Mouse (Mus musculus) cerebellum, postnatal 36 days (tissue): ENCODE measurements around the gene Pak4.
"Not testable (repeated sequence)": the region's sequence is repeated elsewhere in the genome, so short reads cannot be mapped to it uniquely, and the experiment has no call there.

Experiments used
- DNase-seq, 2 experiments: peaks; one replicate each; pipeline ENCODE4 v3.0.0; 2021 to 2022; ENCODE audit warnings: mixed read lengths in 2 of 2

The Pak4 gene

DNA sequence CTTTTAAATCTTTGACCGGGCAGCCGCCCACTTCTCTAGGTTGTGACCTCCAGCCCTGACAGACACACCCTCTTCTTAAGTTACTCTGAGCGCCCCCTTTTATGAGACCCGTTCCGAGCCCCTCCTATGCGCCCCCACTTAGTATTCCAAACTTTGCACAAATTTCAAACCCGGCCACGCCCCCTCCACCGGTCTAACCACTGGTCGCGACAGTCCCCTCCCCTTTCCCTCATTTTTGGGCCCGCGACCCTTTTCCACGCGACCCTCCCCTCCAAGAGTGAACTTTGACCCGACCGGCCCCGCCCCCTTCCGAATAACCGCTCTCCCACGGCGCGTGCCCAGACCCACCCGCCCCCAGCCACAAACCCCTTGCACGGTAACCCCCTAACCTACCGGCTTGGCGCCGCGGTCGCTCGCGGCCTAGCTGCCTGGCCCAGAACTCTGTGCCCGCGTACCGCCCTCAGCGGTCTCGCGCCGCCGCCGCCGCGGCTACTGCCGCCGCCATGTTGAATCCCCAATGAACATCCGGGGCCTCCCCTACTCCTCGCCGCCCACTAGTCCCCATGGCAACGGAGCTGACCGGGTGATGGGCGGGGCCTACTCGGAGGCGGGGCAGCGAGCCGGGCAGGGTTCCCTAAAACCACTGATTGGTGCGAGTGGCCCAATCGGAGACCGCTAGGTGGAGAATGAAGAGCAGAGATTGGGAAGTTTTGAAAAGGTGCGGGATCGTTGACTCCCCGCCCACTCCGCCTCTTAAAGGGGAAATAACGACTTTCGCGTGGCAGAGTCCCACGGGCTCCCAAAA lies at the start of gene Pak4, which contains the start of gene Samd4b:
Pak4 (minus strand) TSS at position 544 of the 805 bp plus-strand sequence.
Samd4b (minus strand) TSS at position 503 of the 805 bp plus-strand sequence.
- DNase-seq, result peak; percentile 99 to 100

DNA sequence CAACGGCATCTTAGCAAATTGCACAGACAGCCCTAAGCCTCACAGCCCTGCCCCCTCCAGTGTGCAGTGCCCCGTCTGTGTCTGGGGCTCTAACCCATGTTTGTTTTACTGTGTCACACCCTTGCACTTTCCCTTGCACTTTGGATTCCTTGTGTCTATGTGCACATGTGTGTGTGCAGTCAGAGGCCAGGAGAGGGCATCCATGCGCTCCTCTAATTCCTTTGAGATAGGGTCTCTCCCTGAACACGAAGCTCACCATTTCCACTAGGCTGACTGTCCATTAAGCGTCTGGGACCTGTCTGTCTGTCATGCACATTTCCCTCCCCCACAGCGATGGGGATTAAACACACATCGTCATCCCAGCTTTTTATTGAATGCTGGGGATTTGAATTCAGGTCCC lies 49.0 kb upstream of the Pak4 start:
- DNase-seq, result no peak

GRCm38 (mm10) chr7:28645947-28646475 lies 48.0 kb upstream of the Pak4 start:
- DNase-seq, result no peak

DNA sequence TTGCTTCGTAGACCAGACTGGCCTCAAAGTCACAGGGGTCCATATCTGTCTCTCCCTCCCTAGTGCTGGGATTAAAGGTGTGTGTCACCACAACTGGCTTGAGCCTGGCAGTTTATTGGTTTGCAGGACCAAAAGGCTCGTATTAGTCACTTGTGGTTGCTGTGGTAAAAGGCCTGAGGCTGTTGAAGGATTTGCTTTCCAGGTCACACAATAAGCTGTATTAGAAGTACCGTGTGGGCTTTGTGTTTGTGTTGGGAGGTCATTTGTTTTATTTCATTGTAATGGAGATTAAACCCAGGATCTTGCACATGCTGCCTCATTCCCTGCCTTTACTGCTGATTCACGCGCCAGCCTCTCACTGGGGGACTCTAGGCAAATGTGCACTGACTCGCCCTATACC lies 47.4 kb upstream of the Pak4 start:
- DNase-seq, result no peak

GRCm38 (mm10) chr7:28641546-28641945 lies 43.6 kb upstream of the Pak4 start:
- no peak for DNase-seq

DNA sequence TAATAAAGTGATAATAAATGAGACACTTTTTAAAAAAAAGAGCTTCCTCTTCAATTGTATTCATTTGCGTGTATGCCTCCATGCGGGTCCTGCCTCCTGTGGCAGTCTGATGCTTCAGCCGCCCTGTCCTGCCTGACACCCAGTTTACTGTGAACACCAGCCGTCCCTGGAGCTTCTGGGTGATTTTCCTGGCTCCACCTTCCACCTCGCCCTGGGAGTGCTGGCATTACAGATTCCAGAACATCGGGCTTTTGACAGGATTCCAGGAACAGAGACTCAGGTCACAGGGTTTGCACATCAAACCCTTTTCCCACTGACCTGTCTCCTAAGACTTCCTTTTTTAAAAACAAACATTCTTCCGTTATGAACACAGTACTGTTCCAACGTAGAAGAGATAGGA lies 39.5 kb upstream of the Pak4 start:
- peak in 1 of 2 experiments; percentile 9 for DNase-seq

DNA sequence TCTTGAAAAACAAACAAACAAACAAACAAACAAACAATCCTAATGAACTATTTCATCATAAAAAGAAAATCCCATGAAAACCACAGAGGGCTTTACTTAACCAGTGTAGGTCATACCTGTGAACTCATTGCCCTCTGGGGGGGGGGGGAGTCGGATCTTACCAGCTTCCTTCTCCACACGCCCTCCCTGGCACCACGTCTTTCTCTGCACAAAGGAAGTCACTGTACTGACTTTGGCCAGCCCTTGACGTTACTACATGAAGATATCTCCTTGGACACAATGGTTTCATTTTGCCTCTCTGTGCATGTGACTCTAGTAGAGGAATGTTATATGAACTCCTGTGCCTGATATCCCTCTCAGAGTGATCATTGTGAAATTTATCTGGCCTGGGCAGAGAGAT lies 36.1 kb upstream of the Pak4 start:
- DNase-seq, result no peak

- no peak for DNase-seq
These were observed 33.1 kb upstream of the Pak4 start, which contains the start of gene Acp7 for GRCm38 (mm10) chr7:28631073-28631472. Gene Acp7, minus strand, starts transcription at chr7:28631332.

GRCm38 (mm10) chr7:28624791-28625190 lies 26.8 kb upstream of the Pak4 start:
- DNase-seq, result no peak

GRCm38 (mm10) chr7:28619098-28619715 lies 21.2 kb upstream of the Pak4 start:
- DNase-seq, result no peak

GRCm38 (mm10) chr7:28605951-28606350 lies 8.0 kb upstream of the Pak4 start:
- no peak for DNase-seq

GRCm38 (mm10) chr7:28603788-28604187 lies 5.8 kb upstream of the Pak4 start:
- DNase-seq, result not testable (repeated sequence)

DNA sequence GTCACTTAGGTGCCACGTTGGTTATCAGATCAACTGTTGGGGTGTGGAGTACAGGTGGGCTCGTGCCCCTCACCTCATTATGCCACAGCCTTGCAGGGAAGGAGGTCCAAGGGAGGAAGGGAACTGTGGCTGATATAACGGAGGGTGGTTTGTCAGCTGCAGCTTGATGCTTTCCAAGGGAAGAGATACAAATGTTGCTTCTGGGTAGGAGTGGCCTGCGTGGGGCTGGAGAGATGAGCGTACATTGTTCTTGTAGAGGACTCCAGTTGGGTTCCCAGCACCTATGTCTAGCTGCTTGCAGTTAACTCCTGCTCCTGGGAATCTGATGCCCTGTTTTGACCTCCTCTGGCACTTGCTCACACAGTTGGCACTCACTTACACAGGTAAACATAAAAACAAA lies 5.2 kb upstream of the Pak4 start:
- no peak for DNase-seq

- peak; percentile 71 to 78 for DNase-seq
These were observed 3.7 kb upstream of the Pak4 start for GRCm38 (mm10) chr7:28601668-28602067.

- peak; percentile 78 for DNase-seq
These were observed 3.0 kb upstream of the Pak4 start for GRCm38 (mm10) chr7:28601029-28601428.

GRCm38 (mm10) chr7:28598951-28599350 lies 966 bp upstream of the Pak4 start:
- no peak for DNase-seq

DNA sequence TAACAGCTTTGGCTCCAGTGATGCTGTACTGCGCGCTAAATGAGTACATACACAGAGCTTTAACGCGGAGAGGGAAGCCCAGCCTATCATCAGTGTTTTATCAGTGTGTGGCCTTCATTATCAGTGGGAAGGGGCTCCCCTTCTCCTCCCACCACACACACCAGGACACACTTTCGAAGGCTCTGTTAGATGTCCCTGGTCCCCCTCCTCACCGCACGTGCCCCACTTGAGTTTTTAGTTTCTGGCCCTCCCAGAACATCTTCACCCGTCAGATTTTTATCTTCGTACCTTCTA lies 761 bp downstream of the Pak4 start:
- no peak for DNase-seq

- no peak for DNase-seq
These were observed 1.3 kb downstream of the Pak4 start for GRCm38 (mm10) chr7:28596436-28597276.

DNA sequence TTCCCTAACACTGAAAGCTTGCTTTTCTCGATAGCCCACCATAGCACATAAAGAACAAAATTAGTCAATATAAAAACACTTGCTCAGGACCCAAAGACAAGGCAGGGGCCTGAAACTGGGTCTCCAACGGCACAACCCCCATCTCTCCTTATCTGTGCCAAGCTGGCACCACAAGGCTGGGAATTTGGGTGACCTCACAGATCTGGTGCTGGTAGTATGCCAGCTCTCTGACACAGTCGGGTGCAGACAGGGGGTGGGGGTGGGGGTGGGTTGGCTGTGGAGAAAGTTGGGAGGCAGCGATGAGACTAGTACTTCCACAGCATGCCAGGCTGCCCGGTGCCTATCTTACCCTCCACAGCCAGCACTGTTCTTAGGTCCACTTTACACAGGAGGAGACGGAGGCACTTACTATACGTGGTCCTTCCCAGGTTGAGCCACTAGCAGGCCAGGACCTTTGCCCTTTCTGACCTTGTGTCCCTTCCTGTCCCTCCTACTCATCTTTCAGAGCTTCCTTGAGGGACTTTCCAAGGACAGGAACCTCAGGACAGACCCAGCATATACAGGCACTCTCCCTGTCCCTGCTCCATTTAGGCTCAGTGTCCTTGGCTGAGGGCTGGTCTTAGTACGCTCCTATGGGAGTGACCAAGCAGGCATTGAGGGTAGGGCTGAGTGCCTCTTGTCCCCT lies 2.1 kb downstream of the Pak4 start:
- no peak for DNase-seq

DNA sequence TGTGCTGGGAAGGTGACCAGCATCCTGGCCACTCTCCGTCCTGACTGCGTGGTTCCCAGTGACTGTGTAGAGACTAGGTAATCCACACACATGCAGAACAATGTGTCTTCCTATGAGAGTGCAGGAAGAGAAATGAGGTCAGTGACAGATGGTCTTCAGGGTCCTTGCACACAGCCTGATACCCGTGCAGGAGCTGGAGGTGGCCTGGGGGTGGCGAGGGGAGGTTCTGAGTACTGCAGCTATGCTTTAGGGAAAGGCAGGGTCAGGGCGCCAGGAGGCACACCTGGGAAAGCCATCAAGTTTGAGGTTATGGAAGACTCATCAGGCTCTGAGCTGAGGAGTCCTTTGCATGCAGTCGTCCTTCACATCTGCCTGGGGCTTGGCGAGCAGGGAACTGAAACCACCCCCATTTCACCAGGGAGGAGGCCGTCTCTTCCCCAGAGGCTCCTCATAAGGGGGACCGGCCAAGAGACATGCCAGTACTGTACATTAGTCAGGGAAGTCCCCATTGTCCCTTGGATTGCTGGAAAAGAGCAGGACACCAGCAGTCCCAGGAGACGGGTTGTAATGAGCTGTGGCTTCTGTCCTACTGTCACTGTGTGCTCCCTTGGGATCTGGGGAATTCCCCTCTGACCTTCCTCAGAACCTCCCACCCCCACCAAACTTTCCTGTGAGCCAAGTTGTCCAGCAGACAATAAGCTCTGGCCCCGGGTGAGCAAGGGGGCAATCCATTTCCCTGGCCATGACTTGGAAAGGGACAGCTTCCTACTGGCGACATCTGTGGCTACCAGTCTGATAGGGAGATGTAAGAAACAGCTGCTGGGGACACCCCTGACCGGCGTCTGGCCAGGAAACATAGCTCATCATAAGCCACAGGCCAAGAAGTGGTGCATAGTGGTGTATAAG lies 4.5 kb downstream of the Pak4 start:
- DNase-seq, result no peak

GRCm38 (mm10) chr7:28591862-28592261 lies 6.1 kb downstream of the Pak4 start:
- no peak for DNase-seq

- no peak for DNase-seq
These were observed 10.3 kb downstream of the Pak4 start for GRCm38 (mm10) chr7:28587644-28588043.
